Mouse (Mus musculus): ENCODE measurements around the gene Spsb1. TPM values are rescaled to one million over a fixed set of nuclear protein-coding genes. Genes with fewer than 3 reads are reported as not detected.

The Spsb1 gene
- total and polyA plus RNA-seq, 2 experiments from 2014 or later: 6.2 to 7.3 TPM

DNA sequence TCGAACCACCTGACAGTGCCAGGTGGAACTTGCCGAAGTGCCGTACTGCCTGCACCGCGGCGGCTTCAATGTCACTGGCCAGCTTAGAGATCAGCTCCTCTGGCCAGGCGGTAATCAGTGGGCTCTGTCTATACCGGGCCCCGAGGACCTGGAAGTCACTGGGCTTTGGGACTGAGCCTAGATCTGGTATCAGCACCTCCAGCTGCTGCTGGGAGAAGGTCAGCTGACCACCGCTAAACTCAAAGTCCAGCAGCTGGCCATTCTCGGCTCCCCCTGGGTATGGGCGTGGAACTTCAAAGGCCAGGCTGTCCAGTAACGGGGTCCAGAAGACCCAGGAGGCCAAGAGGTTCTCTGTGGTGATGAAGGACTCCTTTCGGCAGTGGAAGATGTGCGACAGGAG, 27.3 kb upstream of the Spsb1 start:
- Histone ChIP-seq H3K9ac (no peak overlapping the region), H3K27ac (ENCODE audit: low read depth, low read length) (no peak overlapping the region), H3K4me3 (ENCODE audit: low read depth, low read length) (no peak overlapping the region), H3K4me2 (ENCODE audit: low read depth) (no peak overlapping the region), H3K36me3 (ENCODE audit: insufficient read depth) (0 out of 2 replicates have a peak, but pooled peaks cover 3% of the 10 kb centered on the region), H3K27me3 (ENCODE audit: insufficient read depth, low read length) (no peaks in the 10 kb centered on the region), H3K9me3 (ENCODE audit: low read length) (no peaks in the 10 kb centered on the region), H3K4me1 (ENCODE audit: insufficient read depth) (0 out of 2 replicates have a peak, but pooled peaks cover 6% of the 10 kb centered on the region)
- TF ChIP-seq CTCF (IDR thresholded peaks at IDR 0.05; ENCODE audit: low read depth): no peak
- WGBS: 81% methylated on average over 15 of the region's 15 CpGs
- DNase-seq (no peak), ATAC-seq (no peak)

DNA sequence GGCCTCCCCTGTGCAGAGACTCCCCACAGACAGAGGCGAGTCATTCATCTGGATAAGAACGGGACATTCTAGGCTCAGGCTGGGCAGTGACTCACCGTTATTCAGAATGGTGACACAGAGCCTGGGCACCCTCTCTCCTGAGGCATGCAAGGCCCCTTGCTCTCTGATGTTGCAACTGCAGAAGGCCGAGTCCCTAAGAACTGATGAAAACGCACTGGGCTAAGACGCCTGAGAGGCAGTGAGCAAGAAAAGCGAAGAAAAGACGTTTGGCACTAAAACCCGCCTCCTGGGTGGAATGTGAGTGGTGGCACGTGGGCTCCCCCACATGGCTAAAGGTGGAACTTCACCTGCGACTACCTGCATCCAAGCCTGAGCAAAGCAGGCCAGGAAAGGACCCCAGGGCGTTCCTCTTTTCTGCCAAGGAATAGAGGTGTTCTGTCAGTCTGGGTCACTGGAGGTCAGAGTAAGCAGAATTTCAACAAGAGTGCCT, 25.0 kb upstream of the Spsb1 start:
- H3K9me3 ChIP-seq (ENCODE audit: low read length): no peaks in the 10 kb centered on the region
- H3K4me1 ChIP-seq (ENCODE audit: insufficient read depth): 0 out of 2 replicates have a peak, but pooled peaks cover 6% of the 10 kb centered on the region
- peak; percentile 94 for TF ChIP-seq CTCF (IDR thresholded peaks at IDR 0.05; ENCODE audit: low read depth)
- DNase-seq (peak; percentile 91), ATAC-seq (peak; percentile 68)
- H3K9ac ChIP-seq: no peak overlapping the region
- 0 out of 2 replicates have a peak, but pooled peaks cover 3% of the 10 kb centered on the region for H3K36me3 ChIP-seq (ENCODE audit: insufficient read depth)
- H3K4me2 ChIP-seq (ENCODE audit: low read depth): peak overlapping the region; percentile 37
- H3K4me3 ChIP-seq (ENCODE audit: low read depth, low read length): no peak overlapping the region
- WGBS: 4% methylated on average over 12 of the region's 12 CpGs
- no peak overlapping the region for H3K27ac ChIP-seq (ENCODE audit: low read depth, low read length)
- no peaks in the 10 kb centered on the region for H3K27me3 ChIP-seq (ENCODE audit: insufficient read depth, low read length)

DNA sequence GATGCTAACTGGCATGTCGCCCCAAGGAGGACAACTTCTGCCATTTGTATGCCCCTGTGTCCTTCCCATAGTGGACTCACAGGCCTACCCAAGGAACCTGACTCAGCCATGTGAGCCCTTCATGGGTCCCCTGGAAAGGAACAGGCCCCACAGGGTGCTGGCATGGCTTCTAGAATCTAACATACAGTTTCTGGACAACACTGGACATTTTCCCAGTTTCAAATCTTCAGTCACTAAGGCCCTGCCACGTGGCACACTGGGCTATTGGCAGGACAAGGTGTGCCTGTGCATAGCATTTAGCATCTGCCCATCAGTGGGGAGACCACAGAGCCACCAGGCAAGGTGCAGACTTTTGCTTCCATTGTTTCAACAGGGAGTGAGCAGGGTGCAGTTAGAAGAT, 24.0 kb upstream of the Spsb1 start:
- H3K9ac ChIP-seq: no peak overlapping the region
- TF ChIP-seq CTCF (IDR thresholded peaks at IDR 0.05; ENCODE audit: low read depth): no peak
- 0 out of 2 replicates have a peak, but pooled peaks cover 6% of the 10 kb centered on the region for H3K4me1 ChIP-seq (ENCODE audit: insufficient read depth)

GRCm38 (mm10) chr4:149977801-149978544, 23.1 kb upstream of the Spsb1 start:
- DNase-seq: peak; percentile 39
- no peak overlapping the region for H3K4me2 ChIP-seq (ENCODE audit: low read depth)
- 0 out of 2 replicates have a peak, but pooled peaks cover 6% of the 10 kb centered on the region for H3K4me1 ChIP-seq (ENCODE audit: insufficient read depth)
- H3K9me3 ChIP-seq (ENCODE audit: low read length): no peaks in the 10 kb centered on the region
- H3K4me3 ChIP-seq (ENCODE audit: low read depth, low read length): no peak overlapping the region
- ATAC-seq: peak; percentile 44; the same call in 1 of the 2 replicates
- no peak overlapping the region for H3K9ac ChIP-seq
- 0 out of 2 replicates have a peak, but pooled peaks cover 3% of the 10 kb centered on the region for H3K36me3 ChIP-seq (ENCODE audit: insufficient read depth)
- no peak for TF ChIP-seq CTCF (IDR thresholded peaks at IDR 0.05; ENCODE audit: low read depth)
- H3K27ac ChIP-seq (ENCODE audit: low read depth, low read length): no peak overlapping the region; the same call in 1 of the 2 replicates
- WGBS: 54% methylated on average over 17 of the region's 17 CpGs
- no peaks in the 10 kb centered on the region for H3K27me3 ChIP-seq (ENCODE audit: insufficient read depth, low read length)

More for the DNA sequence above, 24.0 kb upstream of the Spsb1 start:
- no peak for DNase-seq
- 0 out of 2 replicates have a peak, but pooled peaks cover 3% of the 10 kb centered on the region for H3K36me3 ChIP-seq (ENCODE audit: insufficient read depth)
- no peak overlapping the region for H3K4me3 ChIP-seq (ENCODE audit: low read depth, low read length)
- 64% methylated on average over 2 of the region's 2 CpGs for WGBS
- H3K27ac ChIP-seq (ENCODE audit: low read depth, low read length): no peak overlapping the region
- no peak for ATAC-seq
- H3K27me3 ChIP-seq (ENCODE audit: insufficient read depth, low read length): no peaks in the 10 kb centered on the region
- H3K9me3 ChIP-seq (ENCODE audit: low read length): no peaks in the 10 kb centered on the region
- H3K4me2 ChIP-seq (ENCODE audit: low read depth): no peak overlapping the region

GRCm38 (mm10) chr4:149977181-149977580, 22.3 kb upstream of the Spsb1 start:
- TF ChIP-seq CTCF (IDR thresholded peaks at IDR 0.05; ENCODE audit: low read depth): no peak
- ATAC-seq (no peak), DNase-seq (no peak)
- H3K4me1 ChIP-seq (ENCODE audit: insufficient read depth): 0 out of 2 replicates have a peak, but pooled peaks cover 6% of the 10 kb centered on the region
- H3K36me3 ChIP-seq (ENCODE audit: insufficient read depth): 0 out of 2 replicates have a peak, but pooled peaks cover 3% of the 10 kb centered on the region
- no peaks in the 10 kb centered on the region for H3K9me3 ChIP-seq (ENCODE audit: low read length)
- H3K9ac ChIP-seq: no peak overlapping the region
- H3K4me2 ChIP-seq (ENCODE audit: low read depth): no peak overlapping the region
- no peak overlapping the region for H3K4me3 ChIP-seq (ENCODE audit: low read depth, low read length)
- H3K27me3 ChIP-seq (ENCODE audit: insufficient read depth, low read length): no peaks in the 10 kb centered on the region
- WGBS: 78% methylated on average over 6 of the region's 6 CpGs
- no peak overlapping the region for H3K27ac ChIP-seq (ENCODE audit: low read depth, low read length)

- TF ChIP-seq CTCF (IDR thresholded peaks at IDR 0.05; ENCODE audit: low read depth): no peak
- no peaks in the 10 kb centered on the region for H3K9me3 ChIP-seq (ENCODE audit: low read length)
- H3K27me3 ChIP-seq (ENCODE audit: insufficient read depth, low read length): no peaks in the 10 kb centered on the region
- no peak overlapping the region for H3K27ac ChIP-seq (ENCODE audit: low read depth, low read length)
- DNase-seq (no peak), ATAC-seq (no peak)
- WGBS: 72% methylated on average over 5 of the region's 5 CpGs
- 0 out of 2 replicates have a peak, but pooled peaks cover 6% of the 10 kb centered on the region for H3K4me1 ChIP-seq (ENCODE audit: insufficient read depth)
- no peak overlapping the region for H3K4me3 ChIP-seq (ENCODE audit: low read depth, low read length)
- H3K36me3 ChIP-seq (ENCODE audit: insufficient read depth): no peaks in the 10 kb centered on the region
- H3K9ac ChIP-seq: no peak overlapping the region
- H3K4me2 ChIP-seq (ENCODE audit: low read depth): no peak overlapping the region
Observed at GRCm38 (mm10) chr4:149975730-149976254, 20.9 kb upstream of the Spsb1 start.

GRCm38 (mm10) chr4:149975291-149975690, 20.4 kb upstream of the Spsb1 start:
- no peak overlapping the region for H3K27ac ChIP-seq (ENCODE audit: low read depth, low read length)
- TF ChIP-seq CTCF (IDR thresholded peaks at IDR 0.05; ENCODE audit: low read depth): no peak
- H3K9ac ChIP-seq: no peak overlapping the region
- DNase-seq (no peak), ATAC-seq (no peak)
- H3K27me3 ChIP-seq (ENCODE audit: insufficient read depth, low read length): no peaks in the 10 kb centered on the region
- no peak overlapping the region for H3K4me3 ChIP-seq (ENCODE audit: low read depth, low read length)
- WGBS: 78% methylated on average over 8 of the region's 8 CpGs
- no peak overlapping the region for H3K4me2 ChIP-seq (ENCODE audit: low read depth)
- H3K9me3 ChIP-seq (ENCODE audit: low read length): no peaks in the 10 kb centered on the region
- H3K4me1 ChIP-seq (ENCODE audit: insufficient read depth): 0 out of 2 replicates have a peak, but pooled peaks cover 6% of the 10 kb centered on the region
- no peaks in the 10 kb centered on the region for H3K36me3 ChIP-seq (ENCODE audit: insufficient read depth)
